12 mouse cellular contexts compared by ENCODE assay signal in genomic region chr5:113798525-113798924, GRCm38 (mm10). TPM values are rescaled to one million over a fixed set of nuclear protein-coding genes. Genes with fewer than 3 reads are reported as not detected.
DNase-seq lines count a peak whose midpoint lies in the region; ATAC-seq lines count a peak whose summit lies in the region.
"Had no signal": no experiment of that assay in that cellular context is flagged by ENCODE, and none has a peak within 500 bp of the region (broad histone marks: within the 10 kb centered on the region; RNA-seq: fewer than 3 reads in every experiment).

No protein-coding gene starts in this region.

- H3K36me3 ChIP-seq in heart, embryonic 13.5 days, result no peaks in the 10 kb centered on the region
- 0 out of 2 replicates have a peak, but pooled peaks cover 4% of the 10 kb centered on the region for H3K36me3 ChIP-seq in lung, embryonic 15.5 days
- H3K36me3 ChIP-seq in intestine, embryonic 16.5 days (ENCODE audit: control insufficient read depth, insufficient read depth, low read length), result no peaks in the 10 kb centered on the region
- 0 out of 2 replicates have a peak, but pooled peaks cover 4% of the 10 kb centered on the region for H3K36me3 ChIP-seq in stomach, embryonic 15.5 days
- H3K36me3 ChIP-seq: hindbrain, embryonic 15.5 days had no signal

- peaks cover 36% of the 10 kb centered on the region for H3K4me1 ChIP-seq in heart, embryonic 13.5 days
- peaks cover 47% of the 10 kb centered on the region for H3K4me1 ChIP-seq in lung, embryonic 15.5 days
- peaks cover 26% of the 10 kb centered on the region for H3K4me1 ChIP-seq in intestine, embryonic 16.5 days (ENCODE audit: control insufficient read depth, insufficient read depth, low read length)
- H3K4me1 ChIP-seq in stomach, embryonic 15.5 days, result peaks cover 31% of the 10 kb centered on the region
- H3K4me1 ChIP-seq: hindbrain, embryonic 15.5 days had no signal

- no peak overlapping the region for H3K4me3 ChIP-seq in heart, embryonic 13.5 days
- peak overlapping the region; percentile 45 for H3K4me3 ChIP-seq in lung, embryonic 15.5 days
- H3K4me3 ChIP-seq in intestine, embryonic 16.5 days (ENCODE audit: low read length), result peak overlapping the region; percentile 52; the same call in 1 of the 2 replicates
- peak overlapping the region; percentile 44 for H3K4me3 ChIP-seq in stomach, embryonic 15.5 days (replicated peaks)
- H3K4me3 ChIP-seq: hindbrain, embryonic 15.5 days had no signal

- 0 out of 2 replicates have a peak overlapping the region, but pooled peaks have one; percentile 6 for H3K9ac ChIP-seq in heart, embryonic 13.5 days
- H3K9ac ChIP-seq in lung, embryonic 15.5 days, result no peak overlapping the region
- peak overlapping the region; percentile 65 for H3K9ac ChIP-seq in intestine, embryonic 16.5 days (ENCODE audit: low read depth, low read length)
- H3K9ac ChIP-seq in stomach, embryonic 15.5 days, result no peak overlapping the region
- H3K9ac ChIP-seq: hindbrain, embryonic 15.5 days; liver, embryonic 14.5 days had no signal

- ATAC-seq in heart, embryonic 13.5 days (ENCODE audit: extremely low read depth, insufficient number of reproducible peaks, low FRiP score, low TSS enrichment), result no peak
- no peak for ATAC-seq in lung, embryonic 15.5 days (ENCODE audit: borderline replicate concordance, extremely low read depth, low FRiP score, low TSS enrichment)
- no peak for ATAC-seq in intestine, embryonic 16.5 days
- no peak for ATAC-seq in stomach, embryonic 15.5 days (ENCODE audit: insufficient read depth, low FRiP score, low read depth)

- peak overlapping the region; percentile 58 for H3K4me2 ChIP-seq in heart, embryonic 13.5 days
- peak overlapping the region; percentile 56 for H3K4me2 ChIP-seq in lung, embryonic 15.5 days
- peak overlapping the region; percentile 55 for H3K4me2 ChIP-seq in intestine, embryonic 16.5 days (ENCODE audit: low read depth, low read length)
- peak overlapping the region; percentile 51 for H3K4me2 ChIP-seq in stomach, embryonic 15.5 days
- H3K4me2 ChIP-seq: hindbrain, embryonic 15.5 days had no signal

- H3K27me3 ChIP-seq in heart, embryonic 13.5 days (replicated peaks), result peaks cover 44% of the 10 kb centered on the region
- H3K27me3 ChIP-seq in lung, embryonic 15.5 days, result no peaks in the 10 kb centered on the region
- no peaks in the 10 kb centered on the region for H3K27me3 ChIP-seq in intestine, embryonic 16.5 days (replicated peaks; ENCODE audit: control insufficient read depth, insufficient read depth, low read length)
- no peaks in the 10 kb centered on the region for H3K27me3 ChIP-seq in stomach, embryonic 15.5 days (replicated peaks)

- no peak for DNase-seq in heart, adult 11 months
- DNase-seq in lung, postnatal 25 days (ENCODE audit: low spot score), result no peak
- no peak for DNase-seq in adrenal gland, adult 18-20 months (ENCODE audit: low spot score in 2 of 2)
- no peak for DNase-seq in MN1 (ENCODE audit: low spot score)
- DNase-seq: cerebellum, postnatal 14 days; gastrocnemius, postnatal 36 days had no signal

- H3K9me3 ChIP-seq in heart, embryonic 13.5 days, result no peaks in the 10 kb centered on the region
- no peaks in the 10 kb centered on the region for H3K9me3 ChIP-seq in lung, embryonic 15.5 days
- H3K9me3 ChIP-seq in intestine, embryonic 16.5 days (ENCODE audit: control insufficient read depth, low read length), result no peaks in the 10 kb centered on the region
- H3K9me3 ChIP-seq in stomach, embryonic 15.5 days, result no peaks in the 10 kb centered on the region
- H3K9me3 ChIP-seq: hindbrain, embryonic 15.5 days had no signal

- 67% methylated on average over 9 of the region's 9 CpGs for WGBS in heart, embryonic 13.5 days
- 52% methylated on average over 9 of the region's 9 CpGs for WGBS in lung, embryonic 15.5 days
- 67% methylated on average over 9 of the region's 9 CpGs for WGBS in intestine, embryonic 16.5 days
- WGBS in stomach, embryonic 15.5 days, result 61% methylated on average over 9 of the region's 9 CpGs

- H3K27ac ChIP-seq in heart, embryonic 13.5 days (replicated peaks), result no peak overlapping the region
- no peak overlapping the region for H3K27ac ChIP-seq in lung, embryonic 15.5 days
- H3K27ac ChIP-seq in intestine, embryonic 16.5 days (ENCODE audit: low read length), result no peak overlapping the region
- H3K27ac ChIP-seq in stomach, embryonic 15.5 days, result no peak overlapping the region
- H3K27ac ChIP-seq: hindbrain, embryonic 15.5 days; liver, embryonic 14.5 days had no signal

RNA-seq across cellular contexts. Expression of gene Tmem119, which starts 1.8 kb away (rescaled TPM):
- 13.3 and 15.8 TPM in 2 replicates for polyA plus RNA-seq in heart, embryonic 13.5 days (2015; fragmentation: Nextera tagmentation; extraction: Ambion mirVana)
- 47.0 and 48.1 TPM in 2 replicates for polyA plus RNA-seq in lung, embryonic 15.5 days (2015; fragmentation: Nextera tagmentation; extraction: Ambion mirVana)
- polyA plus RNA-seq in intestine, embryonic 16.5 days (2015; fragmentation: Nextera tagmentation; extraction: Ambion mirVana), result 56.6 and 63.7 TPM in 2 replicates
- polyA plus RNA-seq in stomach, embryonic 15.5 days (2015; fragmentation: Nextera tagmentation; extraction: Ambion mirVana), result 60.6 and 64.4 TPM in 2 replicates
- total RNA-seq in adrenal gland, adult 18-20 months (2021), result 10 to 100 TPM in 1 of 2 experiments, 1 to 10 TPM in 1; 6.8 to 12.3 TPM

RNA-seq across cellular contexts. Expression of gene Iscu, which starts 26.0 kb away (rescaled TPM):
- 99.6 and 102 TPM in 2 replicates for polyA plus RNA-seq in heart, embryonic 13.5 days (2015; fragmentation: Nextera tagmentation; extraction: Ambion mirVana)
- 108 and 111 TPM in 2 replicates for polyA plus RNA-seq in lung, embryonic 15.5 days (2015; fragmentation: Nextera tagmentation; extraction: Ambion mirVana)
- 99.0 and 114 TPM in 2 replicates for polyA plus RNA-seq in intestine, embryonic 16.5 days (2015; fragmentation: Nextera tagmentation; extraction: Ambion mirVana)
- 111 and 112 TPM in 2 replicates for polyA plus RNA-seq in stomach, embryonic 15.5 days (2015; fragmentation: Nextera tagmentation; extraction: Ambion mirVana)
- total RNA-seq in adrenal gland, adult 18-20 months (2021), result 1,000 to 10,000 TPM in 1 of 2 experiments, 100 to 1,000 TPM in 1; 455 to 1,089 TPM

RNA-seq across cellular contexts. Expression of gene Sart3, which starts 26.2 kb away (rescaled TPM):
- polyA plus RNA-seq in heart, embryonic 13.5 days (2015; fragmentation: Nextera tagmentation; extraction: Ambion mirVana), result 32.0 and 34.5 TPM in 2 replicates
- polyA plus RNA-seq in lung, embryonic 15.5 days (2015; fragmentation: Nextera tagmentation; extraction: Ambion mirVana), result 55.4 and 58.8 TPM in 2 replicates
- polyA plus RNA-seq in intestine, embryonic 16.5 days (2015; fragmentation: Nextera tagmentation; extraction: Ambion mirVana), result 30.2 and 30.6 TPM in 2 replicates
- polyA plus RNA-seq in stomach, embryonic 15.5 days (2015; fragmentation: Nextera tagmentation; extraction: Ambion mirVana), result 43.5 and 45.8 TPM in 2 replicates
- 10 to 100 TPM; 28.4 to 33.7 TPM for total RNA-seq in adrenal gland, adult 18-20 months (2021)

RNA-seq across cellular contexts. Expression of gene Selplg, which starts 33.9 kb away (rescaled TPM):
- polyA plus RNA-seq in heart, embryonic 13.5 days (2015; fragmentation: Nextera tagmentation; extraction: Ambion mirVana), result 1.2 and 1.3 TPM in 2 replicates
- polyA plus RNA-seq in lung, embryonic 15.5 days (2015; fragmentation: Nextera tagmentation; extraction: Ambion mirVana), result 4.6 and 8.2 TPM in 2 replicates
- 6.8 and 7.5 TPM in 2 replicates for polyA plus RNA-seq in intestine, embryonic 16.5 days (2015; fragmentation: Nextera tagmentation; extraction: Ambion mirVana)
- polyA plus RNA-seq in stomach, embryonic 15.5 days (2015; fragmentation: Nextera tagmentation; extraction: Ambion mirVana), result 5.8 and 7.5 TPM in 2 replicates
- total RNA-seq in adrenal gland, adult 18-20 months (2021), result 10 to 100 TPM in 1 of 2 experiments, 1 to 10 TPM in 1; 4.5 to 10.0 TPM

Comparison
In these comparisons a context has a peak if more than half of its experiments do, and no peak if none do; other contexts are left out.
1. H3K9ac ChIP-seq: peak in heart, embryonic 13.5 days (single experiment) and intestine, embryonic 16.5 days (single experiment); none in lung, embryonic 15.5 days (single experiment) and stomach, embryonic 15.5 days (single experiment).
2. Peak in every context shown above with its lines, with median percentiles within 50 percentile points of each other: H3K4me2 ChIP-seq.